Mouse (Mus musculus): ENCODE measurements at regions not wholly inside any gene's neighbourhood (a gene's known extent, or its start where the extent isn't known, plus 50 kb on each side); places are given as distances from the start of the nearest gene placed in this dataset.

GRCm38 (mm10) chr9:46938628-46939027 lies 59.9 kb upstream of the Gm4791 start:
- no peak for DNase-seq
- Histone ChIP-seq H3K27me3 (ENCODE audit: control insufficient read depth, insufficient read depth, low read length) (no peaks in the 10 kb centered on the region), H3K27ac (ENCODE audit: insufficient read depth, low read length) (no peak overlapping the region), H3K4me3 (replicated peaks; ENCODE audit: insufficient read depth, low read depth, low read length) (no peak overlapping the region), H3K4me1 (ENCODE audit: control insufficient read depth, insufficient read depth, low read length) (no peaks in the 10 kb centered on the region)
- TF ChIP-seq CTCF (IDR thresholded peaks at IDR 0.05; ENCODE audit: borderline replicate concordance, insufficient read depth, low read depth, low read length): no peak
- TF ChIP-seq POLR2A (IDR thresholded peaks at IDR 0.05; ENCODE audit: borderline replicate concordance, insufficient read depth, low read length): no peak
- 95% methylated on average over 3 of the region's 3 CpGs for WGBS

- no peak for DNase-seq
- Histone ChIP-seq H3K27me3 (ENCODE audit: control insufficient read depth, insufficient read depth, low read length) (no peaks in the 10 kb centered on the region), H3K4me1 (ENCODE audit: control insufficient read depth, insufficient read depth, low read length) (no peaks in the 10 kb centered on the region), H3K4me3 (replicated peaks; ENCODE audit: insufficient read depth, low read depth, low read length) (no peak overlapping the region), H3K27ac (ENCODE audit: insufficient read depth, low read length) (no peak overlapping the region)
- WGBS: 29% methylated on average over 3 of the region's 3 CpGs
- no peak for TF ChIP-seq POLR2A (IDR thresholded peaks at IDR 0.05; ENCODE audit: borderline replicate concordance, insufficient read depth, low read length)
These were observed 72.9 kb upstream of the Gm4791 start for GRCm38 (mm10) chr9:46925641-46926040.

- Histone ChIP-seq H3K27ac (ENCODE audit: insufficient read depth, low read length) (no peak overlapping the region), H3K27me3 (ENCODE audit: control insufficient read depth, insufficient read depth, low read length) (no peaks in the 10 kb centered on the region; the same call in 1 of the 2 replicates), H3K4me1 (ENCODE audit: control insufficient read depth, insufficient read depth, low read length) (no peaks in the 10 kb centered on the region), H3K4me3 (replicated peaks; ENCODE audit: insufficient read depth, low read depth, low read length) (no peak overlapping the region)
- 100% methylated on average over 1 of the region's 1 CpGs for WGBS
- TF ChIP-seq CTCF (IDR thresholded peaks at IDR 0.05; ENCODE audit: borderline replicate concordance, insufficient read depth, low read depth, low read length): no peak
- DNase-seq: no peak
These were observed 78.5 kb upstream of the Gm4791 start for GRCm38 (mm10) chr9:46920081-46920480.

- Histone ChIP-seq H3K4me3 (replicated peaks; ENCODE audit: insufficient read depth, low read depth, low read length) (no peak overlapping the region), H3K27me3 (ENCODE audit: control insufficient read depth, insufficient read depth, low read length) (no peaks in the 10 kb centered on the region), H3K4me1 (ENCODE audit: control insufficient read depth, insufficient read depth, low read length) (peaks cover 3% of the 10 kb centered on the region; the same call in 1 of the 2 replicates), H3K27ac (ENCODE audit: insufficient read depth, low read length) (no peak overlapping the region)
- no peak for DNase-seq
- 49% methylated on average over 3 of the region's 3 CpGs for WGBS
- TF ChIP-seq CTCF (IDR thresholded peaks at IDR 0.05; ENCODE audit: borderline replicate concordance, insufficient read depth, low read depth, low read length) (no peak), POLR2A (IDR thresholded peaks at IDR 0.05; ENCODE audit: borderline replicate concordance, insufficient read depth, low read length) (no peak)
These were observed 85.3 kb upstream of the Gm4791 start for GRCm38 (mm10) chr9:46913238-46913637.

- Histone ChIP-seq H3K27ac (ENCODE audit: insufficient read depth, low read length) (no peak overlapping the region), H3K4me3 (replicated peaks; ENCODE audit: insufficient read depth, low read depth, low read length) (no peak overlapping the region), H3K27me3 (ENCODE audit: control insufficient read depth, insufficient read depth, low read length) (no peaks in the 10 kb centered on the region), H3K4me1 (ENCODE audit: control insufficient read depth, insufficient read depth, low read length) (peaks cover 3% of the 10 kb centered on the region; the same call in 1 of the 2 replicates)
- WGBS: 31% methylated on average over 6 of the region's 6 CpGs
- DNase-seq: no peak
- TF ChIP-seq CTCF (IDR thresholded peaks at IDR 0.05; ENCODE audit: borderline replicate concordance, insufficient read depth, low read depth, low read length) (no peak), POLR2A (IDR thresholded peaks at IDR 0.05; ENCODE audit: borderline replicate concordance, insufficient read depth, low read length) (no peak)
These were observed 89.0 kb upstream of the Gm4791 start for GRCm38 (mm10) chr9:46909412-46910013.

GRCm38 (mm10) chr9:46905081-46905480 lies 93.5 kb upstream of the Gm4791 start:
- Histone ChIP-seq H3K27me3 (ENCODE audit: control insufficient read depth, insufficient read depth, low read length) (no peaks in the 10 kb centered on the region), H3K27ac (ENCODE audit: insufficient read depth, low read length) (no peak overlapping the region), H3K4me3 (replicated peaks; ENCODE audit: insufficient read depth, low read depth, low read length) (no peak overlapping the region), H3K4me1 (ENCODE audit: control insufficient read depth, insufficient read depth, low read length) (no peaks in the 10 kb centered on the region)
- WGBS: 76% methylated on average over 3 of the region's 3 CpGs
- no peak for DNase-seq
- no peak for TF ChIP-seq CTCF (IDR thresholded peaks at IDR 0.05; ENCODE audit: borderline replicate concordance, insufficient read depth, low read depth, low read length)
- no peak for TF ChIP-seq POLR2A (IDR thresholded peaks at IDR 0.05; ENCODE audit: borderline replicate concordance, insufficient read depth, low read length)

GRCm38 (mm10) chr9:46903491-46904220 lies 94.9 kb upstream of the Gm4791 start:
- no peaks in the 10 kb centered on the region for H3K27me3 ChIP-seq (ENCODE audit: control insufficient read depth, insufficient read depth, low read length)
- no peak overlapping the region for H3K27ac ChIP-seq (ENCODE audit: insufficient read depth, low read length)
- DNase-seq: no peak
- H3K4me1 ChIP-seq (ENCODE audit: control insufficient read depth, insufficient read depth, low read length): no peaks in the 10 kb centered on the region
- 60% methylated on average over 8 of the region's 8 CpGs for WGBS
- TF ChIP-seq POLR2A (IDR thresholded peaks at IDR 0.05; ENCODE audit: borderline replicate concordance, insufficient read depth, low read length): no peak
- no peak for TF ChIP-seq CTCF (IDR thresholded peaks at IDR 0.05; ENCODE audit: borderline replicate concordance, insufficient read depth, low read depth, low read length)
- no peak overlapping the region for H3K4me3 ChIP-seq (replicated peaks; ENCODE audit: insufficient read depth, low read depth, low read length)

GRCm38 (mm10) chr9:46899283-46899682 lies 99.3 kb upstream of the Gm4791 start:
- H3K27ac ChIP-seq (ENCODE audit: insufficient read depth, low read length): no peak overlapping the region
- no peak overlapping the region for H3K4me3 ChIP-seq (replicated peaks; ENCODE audit: insufficient read depth, low read depth, low read length)
- no peak for DNase-seq
- H3K27me3 ChIP-seq (ENCODE audit: control insufficient read depth, insufficient read depth, low read length): no peaks in the 10 kb centered on the region
- TF ChIP-seq POLR2A (IDR thresholded peaks at IDR 0.05; ENCODE audit: borderline replicate concordance, insufficient read depth, low read length): no peak
- no peak for TF ChIP-seq CTCF (IDR thresholded peaks at IDR 0.05; ENCODE audit: borderline replicate concordance, insufficient read depth, low read depth, low read length)
- H3K4me1 ChIP-seq (ENCODE audit: control insufficient read depth, insufficient read depth, low read length): no peaks in the 10 kb centered on the region
- 40% methylated on average over 2 of the region's 2 CpGs for WGBS

Data from cerebellum, adult 2 months (tissue).